Mouse (Mus musculus) kidney, embryonic 14.5 days (tissue): ENCODE results near the gene 1700084M14Rik. TPM values are rescaled to one million over a fixed set of nuclear protein-coding genes. Genes with fewer than 3 reads are reported as not detected.
"Not testable (repeated sequence)": the region's sequence is repeated elsewhere in the genome, so short reads cannot be mapped to it uniquely, and the experiment has no call there.

ENCODE experiments used
- ATAC-seq: fragments of 200-750 bp; cut with Nextera tagmentation; 2 replicates; pipeline ENCODE4 v1.8.0; 2017; ENCODE audit warnings: moderate number of reproducible peaks, mild to moderate bottlenecking, moderate TSS enrichment, moderate library complexity; ENCODE audit not compliant: low FRiP score, low TSS enrichment
- H3K27ac ChIP-seq: fragments of 300-500 bp; sonication (generic); 2 replicates; pipeline ENCODE4 v1.5.1; 2014; ENCODE audit warnings: low read depth, mild to moderate bottlenecking, low read length, moderate library complexity, mixed read lengths
- H3K27me3 ChIP-seq: fragments of 300-500 bp; sonication (generic); 2 replicates; pipeline ENCODE4 v1.6.1; 2014; ENCODE audit warnings: mild to moderate bottlenecking, low read length; ENCODE audit not compliant: control insufficient read depth, insufficient read depth
- H3K36me3 ChIP-seq: fragments of 300-500 bp; sonication (generic); 2 replicates; pipeline ENCODE4 v1.6.1; 2014; ENCODE audit warnings: low read length, mixed read lengths; ENCODE audit not compliant: control insufficient read depth, insufficient read depth
- H3K4me1 ChIP-seq: fragments of 300-500 bp; sonication (generic); 2 replicates; pipeline ENCODE4 v1.6.1; 2014; ENCODE audit warnings: low read length, mixed read lengths; ENCODE audit not compliant: control insufficient read depth, insufficient read depth
- H3K4me2 ChIP-seq: fragments of 300-500 bp; sonication (generic); replicated peaks from 2 replicates; pipeline ENCODE4 v1.6.1; 2014; ENCODE audit warnings: low read depth, mild to moderate bottlenecking, low read length
- H3K4me3 ChIP-seq: fragments of 300-500 bp; sonication (generic); 2 replicates; pipeline ENCODE4 v1.5.1; 2014; ENCODE audit warnings: mild to moderate bottlenecking, low read length
- H3K9ac ChIP-seq: fragments of 300-500 bp; sonication (generic); 2 replicates; pipeline ENCODE4 v1.6.1; 2014; ENCODE audit warnings: low read depth, mild to moderate bottlenecking, low read length, moderate library complexity
- H3K9me3 ChIP-seq: fragments of 300-500 bp; sonication (generic); 2 replicates; pipeline ENCODE4 v1.6.1; 2016; ENCODE audit warnings: low read length; ENCODE audit not compliant: control insufficient read depth
- WGBS: fragments of 180-500 bp; shearing (Covaris S2); extraction: QIAGEN DNeasy Blood & Tissue Kit; methylation state at CpG from one replicate; pipeline ENCODE4 v1.1.7; 2014; 5-methylcytosine and 5-hydroxymethylcytosine counted together
- polyA plus RNA-seq: library from polyadenylated mRNA; unstranded; fragments of >200 nt; fragmentation: Nextera tagmentation; extraction: Ambion mirVana; gene quantifications from 2 replicates; pipeline ENCODE4 v1.2.1, GENCODE M21; 2014

1700084M14Rik gene
- not detected in 2 replicates for polyA plus RNA-seq

DNA sequence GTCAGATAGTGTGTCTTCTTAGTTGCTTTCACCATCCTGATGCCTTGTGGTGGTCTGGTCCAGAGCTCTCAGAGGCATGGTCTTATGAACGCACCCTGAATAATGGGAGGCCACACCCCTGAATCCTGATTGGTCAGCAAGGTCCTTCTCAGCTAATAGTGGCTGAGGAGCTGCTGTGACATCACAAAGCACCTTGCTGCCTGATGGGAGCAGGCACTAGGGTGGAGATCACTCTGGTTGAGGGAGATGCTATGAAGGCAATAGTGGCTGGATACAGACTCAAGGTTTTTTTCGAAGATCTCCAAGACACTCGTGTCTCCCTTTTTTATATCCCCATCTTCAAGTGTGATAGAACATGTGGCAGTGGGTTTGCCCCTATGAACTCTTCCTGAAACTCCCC lies at the start of gene 1700084M14Rik:
TSS of gene 1700084M14Rik (minus strand) at position 101 of the 400 bp plus-strand sequence.
- H3K4me3 ChIP-seq, ATAC-seq, H3K4me1 ChIP-seq, H3K36me3 ChIP-seq, H3K27ac ChIP-seq, H3K4me2 ChIP-seq, H3K27me3 ChIP-seq, H3K9ac ChIP-seq, H3K9me3 ChIP-seq: not testable (repeated sequence)
- 88% methylated on average over 3 of the region's 3 CpGs for WGBS

Other genes starting within 250 kb of the 1700084M14Rik start
- gene Mageb2, start 244.2 kb downstream of the 1700084M14Rik start, polyA plus RNA-seq = not detected in 2 replicates
- not detected in 2 replicates for gene Gm5072, start 183.4 kb downstream of the 1700084M14Rik start, polyA plus RNA-seq
- gene Gm8914, start 95.8 kb downstream of the 1700084M14Rik start, polyA plus RNA-seq = not detected in 2 replicates
- not detected in 2 replicates for gene Gm14781, start 56.3 kb upstream of the 1700084M14Rik start, polyA plus RNA-seq
- not detected in 2 replicates for gene Mageb5, start 207.1 kb upstream of the 1700084M14Rik start, polyA plus RNA-seq